Mouse (Mus musculus) adrenal gland, adult 2 months (tissue): Measurements from ENCODE around the gene Krr1. TPM values are rescaled to one million over a fixed set of nuclear protein-coding genes. Genes with fewer than 3 reads are reported as not detected.
"Not testable (repeated sequence)": the region's sequence is repeated elsewhere in the genome, so short reads cannot be mapped to it uniquely, and the experiment has no call there.

Experiments
- DNase-seq: peaks from one replicate; pipeline ENCODE4 v3.0.0; 2021
- polyA plus RNA-seq: library from polyadenylated mRNA; depleted of rRNA; stranded (reverse); fragments of >200 nt; gene quantifications from 2 replicates; pipeline ENCODE4 v1.2.3, GENCODE M21; 2012; rRNA removed
- total RNA-seq, 2 experiments: library from RNA; stranded (reverse); gene quantifications; 2 replicates each; pipeline ENCODE4 v1.2.3; 2021

Gene Krr1
- total and polyA plus RNA-seq, 3 experiments = 2.0 to 38.6 (median 34.1) TPM

- DNase-seq = peak; percentile 48
Measured at GRCm38 (mm10) chr10:111977584-111977983, 5.1 kb downstream of the Krr1 start.

- DNase-seq = no peak
Measured at GRCm38 (mm10) chr10:111983070-111983469, 10.6 kb downstream of the Krr1 start.

- DNase-seq = no peak
Measured at GRCm38 (mm10) chr10:111986453-111986852, 14.0 kb downstream of the Krr1 start.

- no peak for DNase-seq
Measured at GRCm38 (mm10) chr10:111995803-111996548, 23.5 kb downstream of the Krr1 start.

GRCm38 (mm10) chr10:111996549-111996904 lies 24.1 kb downstream of the Krr1 start:
- DNase-seq = no peak

- DNase-seq = no peak
Measured at GRCm38 (mm10) chr10:111996911-111997347, 24.5 kb downstream of the Krr1 start.

- DNase-seq = no peak
Measured at GRCm38 (mm10) chr10:111997671-111998070, 25.2 kb downstream of the Krr1 start.

DNA sequence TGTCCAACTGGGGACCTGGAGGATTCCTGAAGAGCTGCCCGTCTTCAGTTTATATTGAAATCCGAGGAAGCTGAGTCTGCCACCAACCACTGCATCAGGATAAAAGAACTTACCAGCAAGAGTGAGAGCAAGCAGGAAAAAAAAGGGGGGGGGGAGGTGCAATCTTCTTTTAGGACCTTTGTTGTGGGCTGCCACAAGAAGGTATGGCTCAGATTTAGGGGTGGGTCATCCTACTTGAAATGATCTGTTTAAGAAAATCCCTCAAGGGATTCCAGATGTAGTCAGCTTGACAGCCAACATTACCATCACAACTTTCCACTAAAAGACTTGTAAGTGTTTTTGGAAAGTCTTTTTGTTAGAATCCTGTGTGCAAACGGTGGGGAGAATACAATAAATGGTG lies 27.3 kb downstream of the Krr1 start:
- DNase-seq = no peak

DNA sequence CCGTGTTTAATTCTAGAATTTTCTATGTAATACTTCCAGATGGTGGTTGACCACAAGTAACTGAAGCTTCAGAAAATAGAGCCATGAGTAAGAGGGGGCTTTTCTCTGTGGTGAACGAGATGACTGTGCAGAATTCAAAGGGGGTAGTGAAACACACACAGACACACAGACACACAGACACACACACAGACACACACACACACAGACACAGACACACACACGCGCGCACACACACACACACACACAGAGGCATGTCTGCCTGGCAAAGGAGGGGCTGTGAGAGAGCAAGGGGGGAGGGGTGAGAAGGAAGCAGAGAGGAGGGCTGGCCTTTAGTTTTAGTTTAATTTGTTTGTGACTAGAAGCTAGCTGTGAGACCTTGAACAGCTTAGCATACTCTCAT lies 28.1 kb downstream of the Krr1 start:
- no peak for DNase-seq

- DNase-seq = no peak
Measured at GRCm38 (mm10) chr10:112001350-112001749, 28.9 kb downstream of the Krr1 start.

- DNase-seq = no peak
Measured at GRCm38 (mm10) chr10:112001756-112002520, 29.5 kb downstream of the Krr1 start.

DNA sequence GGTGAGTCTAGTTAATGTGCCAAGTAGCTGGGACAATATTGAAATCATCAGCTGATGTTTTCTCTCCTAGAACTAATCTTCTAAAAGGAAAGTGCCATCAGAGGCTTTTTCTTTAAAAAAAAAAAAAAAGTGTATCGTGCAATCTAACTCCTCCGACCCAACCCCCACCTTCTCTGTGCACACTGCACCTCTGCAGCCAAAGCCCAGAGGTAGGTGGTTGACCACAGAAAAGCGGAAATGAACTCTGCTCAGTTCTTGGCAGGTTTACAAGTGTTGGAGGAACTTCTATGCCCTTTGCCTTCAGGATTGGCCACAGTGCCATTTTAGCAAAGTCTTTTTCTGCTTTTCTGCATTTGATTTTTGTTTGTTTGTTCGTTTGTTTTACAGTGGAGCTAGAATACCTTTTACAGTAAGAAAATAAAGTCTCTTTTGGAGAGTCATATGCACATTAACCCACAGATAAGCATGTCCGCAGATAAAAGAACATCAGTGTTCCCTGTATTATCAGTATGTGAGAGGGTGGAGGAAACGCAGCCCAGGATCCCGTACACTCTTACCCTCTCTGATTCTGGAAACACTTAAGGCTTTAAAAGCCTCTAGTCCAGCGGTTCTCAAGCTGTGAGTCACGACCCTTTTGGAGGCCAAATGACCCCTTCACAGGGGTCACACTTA lies 30.2 kb downstream of the Krr1 start, which contains the start of gene Glipr1:
Gene Glipr1 (minus strand): TSS at position 88 of the 672 bp plus-strand sequence.
- DNase-seq = peak; percentile 13

DNA sequence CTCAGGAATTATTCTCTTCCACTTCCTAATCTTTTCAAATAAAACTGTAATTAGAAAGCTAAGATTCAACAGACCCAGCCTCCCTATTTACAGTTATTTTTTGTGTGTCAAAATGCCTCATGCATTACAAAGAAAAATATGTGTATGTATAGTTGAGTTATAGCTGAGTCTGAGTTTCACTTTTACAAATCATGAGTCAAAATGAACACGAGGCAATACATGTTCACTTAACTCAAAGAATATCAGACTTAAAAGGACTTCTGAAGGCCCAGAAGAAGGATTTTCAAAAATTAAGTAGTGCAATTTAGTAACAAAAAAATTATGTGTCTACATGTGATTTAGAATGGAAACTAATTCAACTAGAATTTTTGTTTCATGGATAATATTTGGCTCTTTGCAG lies 37.0 kb downstream of the Krr1 start:
- DNase-seq = not testable (repeated sequence)

DNA sequence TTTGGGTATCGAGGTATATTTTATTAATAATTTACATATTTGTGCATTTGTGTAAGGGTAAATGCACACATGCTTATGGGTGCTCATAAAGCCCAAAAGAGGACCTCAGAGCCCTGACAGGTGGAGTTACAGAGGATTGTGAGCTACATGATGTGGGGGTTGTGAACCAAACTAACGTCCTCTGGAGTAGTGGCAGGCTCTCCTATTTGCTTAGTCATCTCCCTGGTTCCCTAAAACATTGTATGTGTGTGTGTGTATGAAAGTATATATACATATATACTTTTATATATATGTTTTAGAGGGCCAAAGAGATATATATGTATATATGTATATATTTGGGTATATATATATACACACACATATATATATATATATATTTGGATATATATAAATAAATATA lies 51.1 kb downstream of the Krr1 start:
- DNase-seq = no peak

GRCm38 (mm10) chr10:112028689-112029088 lies 56.2 kb downstream of the Krr1 start:
- not testable (repeated sequence) for DNase-seq

Other genes with a start within 250 kb of the Krr1 start
- gene Glipr1, start 30.0 kb downstream of the Krr1 start, total RNA-seq = 1 to 10 TPM; 2.9 to 4.6 TPM
- gene Glipr1, start 30.0 kb downstream of the Krr1 start, polyA plus RNA-seq = 0.32 and 0.67 TPM in 2 replicates
- not detected for gene Glipr1l1, start 87.5 kb downstream of the Krr1 start, total RNA-seq
- gene Glipr1l1, start 87.5 kb downstream of the Krr1 start, polyA plus RNA-seq = not detected in 2 replicates
- gene Glipr1l2, start 110.7 kb downstream of the Krr1 start, total RNA-seq = not detected
- not detected in 2 replicates for gene Glipr1l2, start 110.7 kb downstream of the Krr1 start, polyA plus RNA-seq
- gene Glipr1l3, start 187.7 kb downstream of the Krr1 start, total RNA-seq = not detected
- gene Glipr1l3, start 187.7 kb downstream of the Krr1 start, polyA plus RNA-seq = not detected in 2 replicates
- not detected for gene Caps2, start 191.0 kb downstream of the Krr1 start, total RNA-seq
- not detected in 2 replicates for gene Caps2, start 191.0 kb downstream of the Krr1 start, polyA plus RNA-seq